Mouse (Mus musculus) E14TG2a.4 (cell line): ENCODE data around the gene Ern1.

Source experiments
- H3K27me3 ChIP-seq: 2 replicates; pipeline ENCODE4 v1.6.1; 2014; ENCODE audit warnings: low read length, control low read depth; ENCODE audit not compliant: insufficient read depth
- H3K36me3 ChIP-seq: 2 replicates; pipeline ENCODE4 v1.6.1; 2014; ENCODE audit warnings: low read length, control low read depth; ENCODE audit not compliant: insufficient read depth
- H3K4me1 ChIP-seq: replicated peaks from 2 replicates; pipeline ENCODE4 v1.6.1; 2014; ENCODE audit warnings: low read depth, low read length, control low read depth
- H3K4me3 ChIP-seq: replicated peaks from 2 replicates; pipeline ENCODE4 v1.5.1; 2014; ENCODE audit warnings: mild to moderate bottlenecking, low read length
- H3K9me3 ChIP-seq: 2 replicates; pipeline ENCODE4 v1.6.1; 2014; ENCODE audit warnings: low read length, control low read depth
- CTCF ChIP-seq: conservative IDR thresholded peaks from 2 replicates; pipeline ENCODE4 v1.5.1; 2014; ENCODE audit warnings: low read length
- NANOG ChIP-seq: IDR thresholded peaks from 2 replicates; pipeline ENCODE4 v1.6.1; 2014; ENCODE audit warnings: borderline replicate concordance, low read length, mixed read lengths
- POU5F1 ChIP-seq: IDR thresholded peaks from 2 replicates; pipeline ENCODE4 v1.6.1; 2014; ENCODE audit warnings: low read length, borderline replicate concordance

Gene Ern1

GRCm38 (mm10) chr11:106480530-106480885 lies 7.1 kb downstream of the Ern1 start:
- no peak overlapping the region for H3K4me3 ChIP-seq
- TF ChIP-seq CTCF, result no peak
- TF ChIP-seq NANOG, result no peak
- TF ChIP-seq POU5F1, result no peak
- no peaks in the 10 kb centered on the region for H3K4me1 ChIP-seq
- H3K36me3 ChIP-seq, result no peaks in the 10 kb centered on the region
- no peaks in the 10 kb centered on the region for H3K9me3 ChIP-seq
- peaks cover 2% of the 10 kb centered on the region; the same call in 1 of the 2 replicates for H3K27me3 ChIP-seq

- Histone ChIP-seq H3K4me3 (no peak overlapping the region), H3K27me3 (no peaks in the 10 kb centered on the region), H3K36me3 (no peaks in the 10 kb centered on the region), H3K9me3 (no peaks in the 10 kb centered on the region), H3K4me1 (no peaks in the 10 kb centered on the region)
- TF ChIP-seq NANOG (no peak), POU5F1 (no peak), CTCF (no peak)
These were observed 7.8 kb downstream of the Ern1 start for GRCm38 (mm10) chr11:106479619-106480529.

- H3K4me1 ChIP-seq, result no peaks in the 10 kb centered on the region
These were observed 8.9 kb downstream of the Ern1 start for GRCm38 (mm10) chr11:106478745-106479144.

GRCm38 (mm10) chr11:106477505-106478160 lies 10.0 kb downstream of the Ern1 start:
- H3K4me3 ChIP-seq, result no peak overlapping the region
- H3K9me3 ChIP-seq, result no peaks in the 10 kb centered on the region
- H3K36me3 ChIP-seq, result no peaks in the 10 kb centered on the region
- H3K27me3 ChIP-seq, result no peaks in the 10 kb centered on the region
- H3K4me1 ChIP-seq, result no peaks in the 10 kb centered on the region
- no peak for TF ChIP-seq NANOG
- TF ChIP-seq POU5F1, result no peak
- TF ChIP-seq CTCF, result no peak

More at GRCm38 (mm10) chr11:106478745-106479144, 8.9 kb downstream of the Ern1 start:
- Histone ChIP-seq H3K27me3 (no peaks in the 10 kb centered on the region), H3K4me3 (no peak overlapping the region), H3K36me3 (no peaks in the 10 kb centered on the region), H3K9me3 (no peaks in the 10 kb centered on the region)
- TF ChIP-seq CTCF (no peak), POU5F1 (no peak), NANOG (no peak)

- TF ChIP-seq CTCF (no peak), NANOG (no peak), POU5F1 (no peak)
- H3K4me3 ChIP-seq, result no peak overlapping the region
- H3K4me1 ChIP-seq, result no peaks in the 10 kb centered on the region
- no peaks in the 10 kb centered on the region for H3K36me3 ChIP-seq
- no peaks in the 10 kb centered on the region for H3K27me3 ChIP-seq
- H3K9me3 ChIP-seq, result no peaks in the 10 kb centered on the region
These were observed 12.3 kb downstream of the Ern1 start for GRCm38 (mm10) chr11:106475309-106475708.

- H3K4me1 ChIP-seq, result no peaks in the 10 kb centered on the region
- H3K9me3 ChIP-seq, result no peaks in the 10 kb centered on the region
- H3K4me3 ChIP-seq, result no peak overlapping the region
- TF ChIP-seq POU5F1, result no peak
- no peaks in the 10 kb centered on the region for H3K27me3 ChIP-seq
- H3K36me3 ChIP-seq, result no peaks in the 10 kb centered on the region
These were observed 16.0 kb downstream of the Ern1 start for GRCm38 (mm10) chr11:106471629-106472028.

GRCm38 (mm10) chr11:106468509-106468908 lies 19.1 kb downstream of the Ern1 start:
- Histone ChIP-seq H3K36me3 (no peaks in the 10 kb centered on the region), H3K9me3 (no peaks in the 10 kb centered on the region), H3K4me3 (no peak overlapping the region), H3K27me3 (no peaks in the 10 kb centered on the region), H3K4me1 (no peaks in the 10 kb centered on the region)
- no peak for TF ChIP-seq POU5F1
- no peak for TF ChIP-seq CTCF
- TF ChIP-seq NANOG, result no peak

GRCm38 (mm10) chr11:106465932-106466331 lies 21.7 kb downstream of the Ern1 start:
- no peaks in the 10 kb centered on the region for H3K9me3 ChIP-seq
- TF ChIP-seq NANOG (no peak), POU5F1 (no peak), CTCF (no peak)
- H3K4me3 ChIP-seq, result no peak overlapping the region
- H3K4me1 ChIP-seq, result no peaks in the 10 kb centered on the region
- H3K27me3 ChIP-seq, result no peaks in the 10 kb centered on the region
- no peaks in the 10 kb centered on the region for H3K36me3 ChIP-seq

- Histone ChIP-seq H3K4me3 (no peak overlapping the region), H3K36me3 (no peaks in the 10 kb centered on the region), H3K9me3 (no peaks in the 10 kb centered on the region), H3K27me3 (no peaks in the 10 kb centered on the region), H3K4me1 (no peaks in the 10 kb centered on the region)
- TF ChIP-seq POU5F1, result no peak
- TF ChIP-seq NANOG, result no peak
- no peak for TF ChIP-seq CTCF
These were observed 22.1 kb downstream of the Ern1 start for GRCm38 (mm10) chr11:106465545-106465903.
